Mouse (Mus musculus) liver, embryonic 12.5 days (tissue): ENCODE measurements at regions not wholly inside any gene's neighbourhood (a gene's known extent, or its start where the extent isn't known, plus 50 kb on each side); places are given as distances from the start of the nearest gene placed in this dataset.
"Not testable (repeated sequence)": the region's sequence is repeated elsewhere in the genome, so short reads cannot be mapped to it uniquely, and the experiment has no call there.

Experiments used
- ATAC-seq: fragments of 200-750 bp; cut with Nextera tagmentation; 2 replicates; pipeline ENCODE4 v1.8.0; 2017; ENCODE audit warnings: moderate number of reproducible peaks, mild to moderate bottlenecking, moderate library complexity
- H3K27ac ChIP-seq: fragments of 300-500 bp; sonication (generic); 2 replicates; pipeline ENCODE4 v1.5.1; 2016; ENCODE audit warnings: mild to moderate bottlenecking
- H3K27me3 ChIP-seq: fragments of 300-500 bp; sonication (generic); replicated peaks from 2 replicates; pipeline ENCODE4 v1.6.1; 2016; ENCODE audit warnings: mild to moderate bottlenecking, moderate library complexity
- H3K36me3 ChIP-seq: fragments of 300-500 bp; sonication (generic); 2 replicates; pipeline ENCODE4 v1.6.1; 2016; ENCODE audit warnings: mild to moderate bottlenecking, moderate library complexity
- H3K4me1 ChIP-seq: fragments of 300-500 bp; sonication (generic); 2 replicates; pipeline ENCODE4 v1.6.1; 2016
- H3K4me2 ChIP-seq: fragments of 300-500 bp; sonication (generic); 2 replicates; pipeline ENCODE4 v1.6.1; 2016; ENCODE audit warnings: mild to moderate bottlenecking, moderate library complexity
- H3K4me3 ChIP-seq: fragments of 300-500 bp; sonication (generic); 2 replicates; pipeline ENCODE4 v1.5.1; 2016; ENCODE audit warnings: mild to moderate bottlenecking, moderate library complexity
- H3K9ac ChIP-seq: fragments of 300-500 bp; sonication (generic); 2 replicates; pipeline ENCODE4 v1.6.1; 2016; ENCODE audit warnings: mild to moderate bottlenecking, moderate library complexity
- H3K9me3 ChIP-seq: fragments of 300-500 bp; sonication (generic); replicated peaks from 2 replicates; pipeline ENCODE4 v1.6.1; 2016; ENCODE audit warnings: mild to moderate bottlenecking, moderate library complexity
- WGBS: fragments of 180-500 bp; shearing (Covaris S2); methylation state at CpG from one replicate; pipeline ENCODE4 v1.1.7; 2016; ENCODE audit not compliant: insufficient replicate concordance; 5-methylcytosine and 5-hydroxymethylcytosine counted together

- not testable (repeated sequence) for H3K36me3 ChIP-seq, H3K4me3 ChIP-seq, H3K4me1 ChIP-seq, H3K4me2 ChIP-seq, H3K27me3 ChIP-seq, H3K27ac ChIP-seq, H3K9ac ChIP-seq
- peaks cover 59% of the 10 kb centered on the region for H3K9me3 ChIP-seq
- ATAC-seq = peak; percentile 16; the same call in 1 of the 2 replicates
- WGBS = 71% methylated on average over 2 of the region's 2 CpGs
Observed at GRCm38 (mm10) chr5:145635204-145635603, 50.7 kb upstream of the Cyp3a41b start.
